Mouse (Mus musculus) heart, embryonic 15.5 days (tissue): ENCODE results near the gene Cdh5. TPM values are rescaled to one million over a fixed set of nuclear protein-coding genes. Genes with fewer than 3 reads are reported as not detected.
A peak's percentile ranks its signal among the peaks of the same experiment; 100 is the strongest.
"Not testable (repeated sequence)": the region's sequence is repeated elsewhere in the genome, so short reads cannot be mapped to it uniquely, and the experiment has no call there.

ENCODE experiments used
- ATAC-seq: fragments of 200-750 bp; cut with Nextera tagmentation; replicated peaks from 2 replicates; pipeline ENCODE4 v1.8.0; 2017; ENCODE audit warnings: low read depth, moderate TSS enrichment; ENCODE audit not compliant: insufficient number of reproducible peaks, insufficient read depth, low FRiP score
- H3K27ac ChIP-seq: fragments of 300-500 bp; sonication (generic); 2 replicates; pipeline ENCODE4 v1.5.1; 2015; ENCODE audit warnings: mild to moderate bottlenecking, inconsistent platforms
- H3K27me3 ChIP-seq: fragments of 300-500 bp; sonication (generic); 2 replicates; pipeline ENCODE4 v1.6.1; 2015; ENCODE audit warnings: inconsistent platforms
- H3K36me3 ChIP-seq: fragments of 300-500 bp; sonication (generic); 2 replicates; pipeline ENCODE4 v1.6.1; 2015; ENCODE audit warnings: mild to moderate bottlenecking, inconsistent platforms
- H3K4me1 ChIP-seq: fragments of 300-500 bp; sonication (generic); replicated peaks from 2 replicates; pipeline ENCODE4 v1.6.1; 2015; ENCODE audit warnings: inconsistent platforms
- H3K4me2 ChIP-seq: fragments of 300-500 bp; sonication (generic); 2 replicates; pipeline ENCODE4 v1.6.1; 2015; ENCODE audit warnings: inconsistent platforms, mild to moderate bottlenecking, moderate library complexity
- H3K4me3 ChIP-seq: fragments of 300-500 bp; sonication (generic); 2 replicates; pipeline ENCODE4 v1.5.1; 2015; ENCODE audit warnings: mild to moderate bottlenecking, inconsistent platforms
- H3K9ac ChIP-seq: fragments of 300-500 bp; sonication (generic); 2 replicates; pipeline ENCODE4 v1.6.1; 2015; ENCODE audit warnings: mild to moderate bottlenecking, inconsistent platforms
- H3K9me3 ChIP-seq: fragments of 300-500 bp; sonication (generic); replicated peaks from 2 replicates; pipeline ENCODE4 v1.6.1; 2016; ENCODE audit warnings: inconsistent platforms
- WGBS: fragments of 180-500 bp; shearing (Covaris S2); methylation state at CpG from one replicate; pipeline ENCODE4 v1.1.7; 2015; ENCODE audit warnings: mixed read lengths; 5-methylcytosine and 5-hydroxymethylcytosine counted together
- polyA plus RNA-seq: library from polyadenylated mRNA; unstranded; fragments of >200 nt; fragmentation: Nextera tagmentation; extraction: Ambion mirVana; gene quantifications from 2 replicates; pipeline ENCODE4 v1.2.1, GENCODE M21; 2015

The Cdh5 gene
- polyA plus RNA-seq, 1 experiment from 2014 or later, result 45.9 TPM

GRCm38 (mm10) chr8:104095595-104095994 is 5.8 kb upstream of the Cdh5 start:
- 71% methylated on average over 9 of the region's 9 CpGs for WGBS
- peak overlapping the region; percentile 74 for H3K27ac ChIP-seq
- H3K4me1 ChIP-seq, result peaks cover 18% of the 10 kb centered on the region
- peak; percentile 69 for ATAC-seq
- H3K27me3 ChIP-seq, result no peaks in the 10 kb centered on the region
- no peak overlapping the region for H3K9ac ChIP-seq
- no peak overlapping the region for H3K4me3 ChIP-seq
- H3K9me3 ChIP-seq, result no peaks in the 10 kb centered on the region
- H3K4me2 ChIP-seq, result no peak overlapping the region
- H3K36me3 ChIP-seq, result no peaks in the 10 kb centered on the region

- Histone ChIP-seq H3K4me2 (no peak overlapping the region), H3K4me3 (no peak overlapping the region), H3K9ac (no peak overlapping the region), H3K27ac (peak overlapping the region; percentile 74), H3K36me3 (no peaks in the 10 kb centered on the region), H3K4me1 (peaks cover 20% of the 10 kb centered on the region), H3K9me3 (no peaks in the 10 kb centered on the region), H3K27me3 (no peaks in the 10 kb centered on the region)
- ATAC-seq, result peak; percentile 24; the same call in 1 of the 2 replicates
- 43% methylated on average over 10 of the region's 10 CpGs for WGBS
Observed at GRCm38 (mm10) chr8:104096644-104097043, 4.8 kb upstream of the Cdh5 start.

GRCm38 (mm10) chr8:104098671-104099346 is 2.6 kb upstream of the Cdh5 start:
- ATAC-seq, result no peak

GRCm38 (mm10) chr8:104099347-104100099 is 1.9 kb upstream of the Cdh5 start:
- 46% methylated on average over 20 of the region's 20 CpGs for WGBS
- Histone ChIP-seq H3K9ac (no peak overlapping the region), H3K27ac (peak overlapping the region; percentile 67)

More at GRCm38 (mm10) chr8:104098671-104099346, 2.6 kb upstream of the Cdh5 start:
- no peak overlapping the region for H3K4me3 ChIP-seq
- H3K27me3 ChIP-seq, result no peaks in the 10 kb centered on the region
- H3K27ac ChIP-seq, result peak overlapping the region; percentile 67
- no peaks in the 10 kb centered on the region for H3K36me3 ChIP-seq
- no peaks in the 10 kb centered on the region for H3K9me3 ChIP-seq
- peaks cover 18% of the 10 kb centered on the region for H3K4me1 ChIP-seq
- H3K9ac ChIP-seq, result no peak overlapping the region
- H3K4me2 ChIP-seq, result peak overlapping the region; percentile 32; the same call in 1 of the 2 replicates
- 16% methylated on average over 6 of the region's 6 CpGs for WGBS

GRCm38 (mm10) chr8:104100724-104101123 is 701 bp upstream of the Cdh5 start:
- 89% methylated on average over 6 of the region's 6 CpGs for WGBS
- peak overlapping the region; percentile 71 for H3K27ac ChIP-seq
- H3K4me1 ChIP-seq, result peaks cover 17% of the 10 kb centered on the region
- ATAC-seq, H3K4me3 ChIP-seq, H3K9ac ChIP-seq, H3K27me3 ChIP-seq, H3K9me3 ChIP-seq, H3K36me3 ChIP-seq: not testable (repeated sequence)
- 0 out of 2 replicates have a peak overlapping the region, but pooled peaks have one; percentile 24 for H3K4me2 ChIP-seq

More at GRCm38 (mm10) chr8:104099347-104100099, 1.9 kb upstream of the Cdh5 start:
- no peaks in the 10 kb centered on the region for H3K27me3 ChIP-seq
- ATAC-seq, result no peak; the same call in 1 of the 2 replicates
- H3K36me3 ChIP-seq, result no peaks in the 10 kb centered on the region
- H3K4me1 ChIP-seq, result peaks cover 18% of the 10 kb centered on the region
- H3K4me3 ChIP-seq, result no peak overlapping the region
- H3K4me2 ChIP-seq, result peak overlapping the region; percentile 32; the same call in 1 of the 2 replicates
- no peaks in the 10 kb centered on the region for H3K9me3 ChIP-seq

- Histone ChIP-seq H3K36me3 (no peaks in the 10 kb centered on the region), H3K9me3 (no peaks in the 10 kb centered on the region), H3K27ac (peak overlapping the region; percentile 64), H3K4me1 (peaks cover 23% of the 10 kb centered on the region), H3K27me3 (no peaks in the 10 kb centered on the region), H3K4me2 (peak overlapping the region; percentile 46), H3K4me3 (peak overlapping the region; percentile 44), H3K9ac (peak overlapping the region; percentile 31; the same call in 1 of the 2 replicates)
- WGBS, result 54% methylated on average over 7 of the region's 7 CpGs
- no peak for ATAC-seq
Observed at GRCm38 (mm10) chr8:104103462-104103861, 2.0 kb downstream of the Cdh5 start.

GRCm38 (mm10) chr8:104105768-104106167 is 4.3 kb downstream of the Cdh5 start:
- peak overlapping the region; percentile 46 for H3K4me2 ChIP-seq
- no peak for ATAC-seq
- H3K27me3 ChIP-seq, result no peaks in the 10 kb centered on the region
- peak overlapping the region; percentile 44 for H3K4me3 ChIP-seq
- H3K27ac ChIP-seq, result no peak overlapping the region
- no peak overlapping the region for H3K9ac ChIP-seq
- no peaks in the 10 kb centered on the region for H3K9me3 ChIP-seq
- H3K4me1 ChIP-seq, result peaks cover 10% of the 10 kb centered on the region; the same call in 1 of the 2 replicates
- WGBS, result 58% methylated on average over 6 of the region's 6 CpGs
- H3K36me3 ChIP-seq, result no peaks in the 10 kb centered on the region

- 73% methylated on average over 7 of the region's 7 CpGs for WGBS
Observed at GRCm38 (mm10) chr8:104106276-104106946, 5.0 kb downstream of the Cdh5 start.

GRCm38 (mm10) chr8:104107111-104107510 is 5.7 kb downstream of the Cdh5 start:
- peak overlapping the region; percentile 13; the same call in 1 of the 2 replicates for H3K4me2 ChIP-seq

More at GRCm38 (mm10) chr8:104106276-104106946, 5.0 kb downstream of the Cdh5 start:
- ATAC-seq, result no peak
- Histone ChIP-seq H3K4me3 (no peak overlapping the region), H3K27me3 (no peaks in the 10 kb centered on the region), H3K9ac (no peak overlapping the region), H3K9me3 (no peaks in the 10 kb centered on the region), H3K4me1 (peaks cover 7% of the 10 kb centered on the region; the same call in 1 of the 2 replicates), H3K36me3 (no peaks in the 10 kb centered on the region), H3K27ac (no peak overlapping the region), H3K4me2 (peak overlapping the region; percentile 46)

GRCm38 (mm10) chr8:104108048-104108447 is 6.6 kb downstream of the Cdh5 start:
- no peak overlapping the region for H3K27ac ChIP-seq
- 20% methylated on average over 5 of the region's 5 CpGs for WGBS
- H3K4me1 ChIP-seq, result peaks cover 7% of the 10 kb centered on the region; the same call in 1 of the 2 replicates
- H3K9ac ChIP-seq, result no peak overlapping the region
- no peaks in the 10 kb centered on the region for H3K27me3 ChIP-seq
- H3K9me3 ChIP-seq, result no peaks in the 10 kb centered on the region
- no peak for ATAC-seq
- H3K4me2 ChIP-seq, result no peak overlapping the region
- no peaks in the 10 kb centered on the region for H3K36me3 ChIP-seq
- H3K4me3 ChIP-seq, result no peak overlapping the region

More at GRCm38 (mm10) chr8:104107111-104107510, 5.7 kb downstream of the Cdh5 start:
- Histone ChIP-seq H3K4me1 (peaks cover 7% of the 10 kb centered on the region; the same call in 1 of the 2 replicates), H3K4me3 (no peak overlapping the region), H3K36me3 (no peaks in the 10 kb centered on the region), H3K27ac (no peak overlapping the region), H3K9ac (no peak overlapping the region), H3K27me3 (no peaks in the 10 kb centered on the region), H3K9me3 (no peaks in the 10 kb centered on the region)
- no peak for ATAC-seq
